8 mouse cellular contexts compared by ENCODE assay signal in genomic region chr5:53123525-53124286, GRCm38 (mm10).
DNase-seq lines count a peak whose midpoint lies in the region; ATAC-seq and TF ChIP-seq lines count a peak whose summit lies in the region.

No protein-coding gene starts in this region.

- no peak overlapping the region for H3K27ac ChIP-seq in heart, embryonic 13.5 days (replicated peaks)
- H3K27ac ChIP-seq in heart, embryonic 12.5 days (ENCODE audit: poor library complexity, severe bottlenecking) = no peak overlapping the region
- no peak overlapping the region for H3K27ac ChIP-seq in liver, embryonic 14.5 days

- H3K4me3 ChIP-seq in heart, embryonic 13.5 days = no peak overlapping the region
- H3K4me3 ChIP-seq in heart, embryonic 12.5 days = no peak overlapping the region
- no peak overlapping the region for H3K4me3 ChIP-seq in E14TG2a.4 (replicated peaks; ENCODE audit: low read length)
- no peak overlapping the region for H3K4me3 ChIP-seq in liver, embryonic 14.5 days (ENCODE audit: insufficient read depth in 1 of 2, low read depth in 2 of 2, low read length in 2 of 2)

- ATAC-seq in heart, embryonic 13.5 days (ENCODE audit: extremely low read depth, insufficient number of reproducible peaks, low FRiP score, low TSS enrichment) = no peak
- no peak for ATAC-seq in heart, embryonic 12.5 days (ENCODE audit: insufficient number of reproducible peaks, low FRiP score)
- no peak for ATAC-seq in liver, embryonic 14.5 days (ENCODE audit: insufficient read depth)

- H3K36me3 ChIP-seq in heart, embryonic 13.5 days = no peaks in the 10 kb centered on the region
- no peaks in the 10 kb centered on the region for H3K36me3 ChIP-seq in heart, embryonic 12.5 days
- no peaks in the 10 kb centered on the region for H3K36me3 ChIP-seq in E14TG2a.4 (ENCODE audit: insufficient read depth, low read length)
- H3K36me3 ChIP-seq in liver, embryonic 14.5 days (replicated peaks; ENCODE audit: control insufficient read depth, insufficient read depth, low read depth) = no peaks in the 10 kb centered on the region

- peak; percentile 54 for TF ChIP-seq CTCF in E14TG2a.4 (conservative IDR thresholded peaks at IDR 0.05; ENCODE audit: low read length)
- TF ChIP-seq CTCF in liver, embryonic 14.5 days (IDR thresholded peaks at IDR 0.05; ENCODE audit: low read depth) = peak; percentile 48

- no peaks in the 10 kb centered on the region for H3K27me3 ChIP-seq in heart, embryonic 13.5 days (replicated peaks)
- H3K27me3 ChIP-seq in heart, embryonic 12.5 days (replicated peaks) = no peaks in the 10 kb centered on the region
- no peaks in the 10 kb centered on the region for H3K27me3 ChIP-seq in E14TG2a.4 (ENCODE audit: insufficient read depth, low read length)
- H3K27me3 ChIP-seq in liver, embryonic 14.5 days (ENCODE audit: control insufficient read depth, insufficient read depth, low read length) = no peaks in the 10 kb centered on the region

- H3K4me2 ChIP-seq in heart, embryonic 13.5 days = peak overlapping the region; percentile 31
- no peak overlapping the region for H3K4me2 ChIP-seq in heart, embryonic 12.5 days
- no peak overlapping the region for H3K4me2 ChIP-seq in liver, embryonic 14.5 days (ENCODE audit: low read depth)

- H3K4me1 ChIP-seq in heart, embryonic 13.5 days = peaks cover 16% of the 10 kb centered on the region; the same call in 1 of the 2 replicates
- H3K4me1 ChIP-seq in heart, embryonic 12.5 days (replicated peaks) = no peaks in the 10 kb centered on the region
- no peaks in the 10 kb centered on the region for H3K4me1 ChIP-seq in E14TG2a.4 (replicated peaks; ENCODE audit: low read depth, low read length)
- no peaks in the 10 kb centered on the region for H3K4me1 ChIP-seq in liver, embryonic 14.5 days (replicated peaks; ENCODE audit: control insufficient read depth in 2 of 2, insufficient read depth in 2 of 2, low read length in 1 of 2)

- no peak overlapping the region for H3K9ac ChIP-seq in heart, embryonic 13.5 days
- no peak overlapping the region for H3K9ac ChIP-seq in heart, embryonic 12.5 days
- H3K9ac ChIP-seq in liver, embryonic 14.5 days (replicated peaks) = no peak overlapping the region

- no peaks in the 10 kb centered on the region for H3K9me3 ChIP-seq in heart, embryonic 13.5 days
- no peaks in the 10 kb centered on the region for H3K9me3 ChIP-seq in heart, embryonic 12.5 days (replicated peaks)
- no peaks in the 10 kb centered on the region for H3K9me3 ChIP-seq in E14TG2a.4 (ENCODE audit: low read length)
- no peaks in the 10 kb centered on the region for H3K9me3 ChIP-seq in liver, embryonic 14.5 days (ENCODE audit: control insufficient read depth, low read length)

- DNase-seq in cerebellum, postnatal 14 days = peak; percentile 80 to 81
- peak; percentile 60 for DNase-seq in heart, postnatal 4 days
- DNase-seq in liver, embryonic 14.5 days (ENCODE audit: low read depth in 3 of 3, low spot score in 3 of 3) = no peak
- peak; percentile 74 for DNase-seq in retina, embryonic 14.5 days (ENCODE audit: low spot score)
- no peak for DNase-seq in spleen, adult 12 weeks (ENCODE audit: low spot score)

- WGBS in heart, embryonic 13.5 days = 38% methylated on average over 10 of the region's 10 CpGs
- 42% methylated on average over 10 of the region's 10 CpGs for WGBS in heart, embryonic 12.5 days
- 38% methylated on average over 10 of the region's 10 CpGs for WGBS in liver, embryonic 14.5 days (ENCODE audit: insufficient replicate concordance)

- TF ChIP-seq EP300 in liver, embryonic 14.5 days (IDR thresholded peaks at IDR 0.05; ENCODE audit: low read depth) = no peak

Comparison
In these comparisons a context has a peak if more than half of its experiments do, and no peak if none do; other contexts are left out.
1. DNase-seq: peak in cerebellum, postnatal 14 days (2 of 2), heart, postnatal 4 days (single experiment) and retina, embryonic 14.5 days (single experiment); none in liver, embryonic 14.5 days (0 of 3) and spleen, adult 12 weeks (single experiment).